In genomic region chr12:32098596-32098995, GRCm38 (mm10) we compare ENCODE assay signal across 31 mouse cellular contexts. TPM values are rescaled to one million over a fixed set of nuclear protein-coding genes. Genes with fewer than 3 reads are reported as not detected.
DNase-seq lines count a peak whose midpoint lies in the region; ATAC-seq and TF ChIP-seq lines count a peak whose summit lies in the region.
"Had no signal": no experiment of that assay in that cellular context is flagged by ENCODE, and none has a peak within 500 bp of the region (broad histone marks: within the 10 kb centered on the region; RNA-seq: fewer than 3 reads in every experiment).

No protein-coding gene starts in this region.

- H3K9ac ChIP-seq in liver, embryonic 13.5 days: no peak overlapping the region
- H3K9ac ChIP-seq: embryonic facial prominence, embryonic 13.5 days; forebrain, embryonic 12.5 days; forebrain, embryonic 15.5 days; heart, embryonic 12.5 days; heart, embryonic 15.5 days; hindbrain, embryonic 13.5 days; intestine, embryonic 15.5 days had no signal

- no peak for TF ChIP-seq CTCF in layer of hippocampus, adult 2 months (conservative IDR thresholded peaks at IDR 0.05)

- H3K4me2 ChIP-seq in liver, embryonic 13.5 days: no peak overlapping the region
- H3K4me2 ChIP-seq: embryonic facial prominence, embryonic 13.5 days; forebrain, embryonic 12.5 days; forebrain, embryonic 15.5 days; heart, embryonic 12.5 days; heart, embryonic 15.5 days; hindbrain, embryonic 13.5 days; intestine, embryonic 15.5 days had no signal

- no peaks in the 10 kb centered on the region for H3K9me3 ChIP-seq in liver, embryonic 13.5 days (replicated peaks)
- H3K9me3 ChIP-seq: embryonic facial prominence, embryonic 10.5 days; embryonic facial prominence, embryonic 13.5 days; forebrain, embryonic 12.5 days; forebrain, embryonic 15.5 days; G1E; heart, embryonic 12.5 days; heart, embryonic 15.5 days; hindbrain, embryonic 10.5 days; hindbrain, embryonic 13.5 days; intestine, embryonic 15.5 days had no signal

- peak overlapping the region; percentile 56; the same call in 1 of the 2 replicates for H3K27ac ChIP-seq in liver, embryonic 13.5 days
- H3K27ac ChIP-seq in brown adipose tissue, adult 24 weeks (replicated peaks; ENCODE audit: low read depth, low read length): peak overlapping the region; percentile 71
- no peak overlapping the region for H3K27ac ChIP-seq in layer of hippocampus, adult 2 months
- H3K27ac ChIP-seq: embryonic facial prominence, embryonic 10.5 days; embryonic facial prominence, embryonic 13.5 days; forebrain, embryonic 12.5 days; forebrain, embryonic 15.5 days; heart, embryonic 15.5 days; hindbrain, embryonic 10.5 days; hindbrain, embryonic 13.5 days; intestine, embryonic 15.5 days had no signal

- no peak overlapping the region for H3K4me3 ChIP-seq in liver, embryonic 13.5 days (replicated peaks)
- H3K4me3 ChIP-seq in brown adipose tissue, adult 24 weeks (ENCODE audit: insufficient read depth, low read depth, low read length): no peak overlapping the region
- no peak overlapping the region for H3K4me3 ChIP-seq in layer of hippocampus, adult 2 months
- H3K4me3 ChIP-seq: embryonic facial prominence, embryonic 10.5 days; embryonic facial prominence, embryonic 13.5 days; erythroblast, embryonic 14.5 days; forebrain, embryonic 12.5 days; forebrain, embryonic 15.5 days; heart, embryonic 12.5 days; heart, embryonic 15.5 days; hindbrain, embryonic 10.5 days; hindbrain, embryonic 13.5 days; intestine, embryonic 15.5 days had no signal

- DNase-seq in adrenal gland, postnatal 14 days: peak; percentile 50
- DNase-seq in adrenal gland, adult 18-20 months (ENCODE audit: low spot score in 2 of 2): no peak
- DNase-seq in liver, embryonic 13.5 days: no peak
- no peak for DNase-seq in liver
- no peak for DNase-seq in layer of hippocampus, adult 2 months (ENCODE audit: low spot score in 2 of 2)
- DNase-seq: adrenal gland, adult 8-10 months; B cell, adult 2 months; cerebellum, adult 11-12 months; cerebellum, adult 8-10 months; cerebellum, postnatal 10 days; cerebellum, postnatal 36 days; embryo, embryonic 11 days; gastrocnemius, postnatal 10 days; gastrocnemius, postnatal 36 days; heart, postnatal 10 days; heart, postnatal 36 days had no signal

- H3K4me1 ChIP-seq in liver, embryonic 13.5 days (replicated peaks): peaks cover 78% of the 10 kb centered on the region
- H3K4me1 ChIP-seq in brown adipose tissue, adult 24 weeks (ENCODE audit: control insufficient read depth, insufficient read depth, insufficient read length, low read length): peaks cover 6% of the 10 kb centered on the region
- H3K4me1 ChIP-seq: embryonic facial prominence, embryonic 10.5 days; embryonic facial prominence, embryonic 13.5 days; forebrain, embryonic 12.5 days; forebrain, embryonic 15.5 days; hindbrain, embryonic 10.5 days; hindbrain, embryonic 13.5 days; intestine, embryonic 15.5 days had no signal

- no peak for ATAC-seq in liver, embryonic 13.5 days (ENCODE audit: low read depth)
- ATAC-seq: forebrain, embryonic 15.5 days; hindbrain, embryonic 16.5 days; intestine, embryonic 15.5 days; Patski had no signal

- WGBS in liver, embryonic 13.5 days (ENCODE audit: insufficient replicate concordance): 73% methylated on average over 4 of the region's 4 CpGs

- H3K27me3 ChIP-seq in liver, embryonic 13.5 days: no peaks in the 10 kb centered on the region
- H3K27me3 ChIP-seq: CH12.LX; embryonic facial prominence, embryonic 13.5 days; forebrain, embryonic 12.5 days; forebrain, embryonic 15.5 days; heart, embryonic 12.5 days; heart, embryonic 15.5 days; hindbrain, embryonic 13.5 days; intestine, embryonic 15.5 days; Patski had no signal

- H3K36me3 ChIP-seq in liver, embryonic 13.5 days: peaks cover 44% of the 10 kb centered on the region
- H3K36me3 ChIP-seq: embryonic facial prominence, embryonic 10.5 days; embryonic facial prominence, embryonic 13.5 days; forebrain, embryonic 12.5 days; forebrain, embryonic 15.5 days; heart, embryonic 12.5 days; heart, embryonic 15.5 days; hindbrain, embryonic 10.5 days; hindbrain, embryonic 13.5 days; intestine, embryonic 15.5 days had no signal

RNA-seq across cellular contexts. Expression of gene Prkar2b, which starts 37.5 kb away (rescaled TPM):
- 530 and 583 TPM in 2 replicates for total RNA-seq in adrenal gland, postnatal 14 days (2021)
- 100 to 1,000 TPM; 364 to 573 TPM for total RNA-seq in adrenal gland, adult 18-20 months (2021)
- polyA plus RNA-seq in liver, embryonic 13.5 days (2015; fragmentation: Nextera tagmentation; extraction: Ambion mirVana): 79.3 and 94.6 TPM in 2 replicates
- polyA plus RNA-seq in brown adipose tissue, adult 24 weeks (2012; ENCODE audit: insufficient read depth, insufficient read length, missing spikeins): 809 and 945 TPM in 2 replicates
- 10 to 100 TPM; 29.0 to 33.2 TPM for total RNA-seq in layer of hippocampus, adult 2 months (2021)

Comparison
In these comparisons a context has a peak if more than half of its experiments do, and no peak if none do; other contexts are left out.
1. RNA of gene Prkar2b, which starts 37.5 kb away (total RNA-seq): 364 to 573 TPM in adrenal gland, adult 18-20 months and 530 to 583 TPM in adrenal gland, postnatal 14 days; 29.0 to 33.2 TPM in layer of hippocampus, adult 2 months; every median in the first group is over 10 times any median in the second.